In genomic region chr9:32933237-32934071, GRCm38 (mm10) we compare ENCODE assay signal across 8 mouse cellular contexts.
DNase-seq lines count a peak whose midpoint lies in the region; ATAC-seq and TF ChIP-seq lines count a peak whose summit lies in the region.

No protein-coding gene starts in this region.

- DNase-seq in gastrocnemius, adult 2 months = peak; percentile 41
- no peak for DNase-seq in gastrocnemius, postnatal 14 days
- peak; percentile 70 to 88 for DNase-seq in heart, adult 18-20 months
- DNase-seq in heart, postnatal 4 days = peak; percentile 64
- peak; percentile 52 for DNase-seq in lung, postnatal 14 days
- DNase-seq in ovary, postnatal 10 days (ENCODE audit: low spot score) = no peak
- DNase-seq in urinary bladder, adult 18-20 months (ENCODE audit: low spot score in 2 of 2) = no peak

- H3K27ac ChIP-seq in gastrocnemius, adult 2 months = peak overlapping the region; percentile 82

- no peak for ATAC-seq in megakaryocyte-erythroid progenitor cell, adult 5-6 weeks (replicated peaks; ENCODE audit: low FRiP score, low TSS enrichment, poor library complexity, severe bottlenecking)

- TF ChIP-seq CTCF in gastrocnemius, adult 2 months (IDR thresholded peaks at IDR 0.05) = no peak

- intact Hi-C loops in gastrocnemius, adult 2 months (cut with DNase I) = loop anchor here (10.0 kb wide), 1 partner anchor 99 kb away; no protein-coding TSS in a partner anchor
- intact Hi-C loops in gastrocnemius, postnatal 14 days (cut with DNase I; ENCODE audit: low total_unique reads) = no loop called here

- H3K4me3 ChIP-seq in gastrocnemius, adult 2 months = no peak overlapping the region

Comparison
In these comparisons a context has a peak if more than half of its experiments do, and no peak if none do; other contexts are left out.
1. DNase-seq: peak in gastrocnemius, adult 2 months (single experiment), heart, adult 18-20 months (2 of 2), heart, postnatal 4 days (single experiment) and lung, postnatal 14 days (single experiment); none in gastrocnemius, postnatal 14 days (single experiment), ovary, postnatal 10 days (single experiment) and urinary bladder, adult 18-20 months (0 of 2).